Mouse (Mus musculus): ENCODE results near the gene Crlf2.

The Crlf2 gene

GRCm38 (mm10) chr5:109558404-109559160, at the start of gene Crlf2:
Gene Crlf2, minus strand, starts transcription at chr5:109558993.
- peak; percentile 84 to 95 for DNase-seq

- DNase-seq, result peak; percentile 27 to 41
Measured at GRCm38 (mm10) chr5:109602585-109602984, 43.8 kb upstream of the Crlf2 start.

GRCm38 (mm10) chr5:109601080-109601479, 42.3 kb upstream of the Crlf2 start:
- DNase-seq, result peak; percentile 16 to 73

- DNase-seq, result no peak
Measured at GRCm38 (mm10) chr5:109598876-109599275, 40.1 kb upstream of the Crlf2 start.

GRCm38 (mm10) chr5:109596647-109597046, 37.9 kb upstream of the Crlf2 start:
- DNase-seq, result peak; percentile 1 to 64

- no peak for DNase-seq
Measured at GRCm38 (mm10) chr5:109562829-109563228, 4.0 kb upstream of the Crlf2 start.

- no peak for DNase-seq
Measured at GRCm38 (mm10) chr5:109559191-109559590, 398 bp upstream of the Crlf2 start.

GRCm38 (mm10) chr5:109558123-109558403, 730 bp downstream of the Crlf2 start:
- DNase-seq, result no peak

- DNase-seq, result peak; percentile 95
Measured at GRCm38 (mm10) chr5:109557321-109558122, 1.3 kb downstream of the Crlf2 start.

- peak in 1 of 2 experiments; percentile 86 for DNase-seq
Measured at GRCm38 (mm10) chr5:109556591-109557320, 2.0 kb downstream of the Crlf2 start.

GRCm38 (mm10) chr5:109555676-109556571, 2.9 kb downstream of the Crlf2 start:
- no peak for DNase-seq

GRCm38 (mm10) chr5:109555236-109555675, 3.5 kb downstream of the Crlf2 start:
- no peak for DNase-seq

- DNase-seq, result no peak
Measured at GRCm38 (mm10) chr5:109554091-109555050, 4.4 kb downstream of the Crlf2 start.

- DNase-seq, result no peak
Measured at GRCm38 (mm10) chr5:109553160-109553930, 5.4 kb downstream of the Crlf2 start.

- DNase-seq, result no peak
Measured at GRCm38 (mm10) chr5:109552541-109552940, 6.3 kb downstream of the Crlf2 start.

GRCm38 (mm10) chr5:109552116-109552515, 6.7 kb downstream of the Crlf2 start:
- DNase-seq, result no peak

GRCm38 (mm10) chr5:109551041-109551765, 7.6 kb downstream of the Crlf2 start:
- no peak for DNase-seq

- no peak for DNase-seq
Measured at GRCm38 (mm10) chr5:109550225-109550935, 8.4 kb downstream of the Crlf2 start.

GRCm38 (mm10) chr5:109548712-109549111, 10.1 kb downstream of the Crlf2 start:
- DNase-seq, result no peak
